Mouse (Mus musculus): Measurements from ENCODE around the gene Sec22a. TPM values are rescaled to one million over a fixed set of nuclear protein-coding genes. Genes with fewer than 3 reads are reported as not detected.

Gene Sec22a
- polyA plus RNA-seq, 1 experiment from 2014 or later, result 32.3 TPM

DNA sequence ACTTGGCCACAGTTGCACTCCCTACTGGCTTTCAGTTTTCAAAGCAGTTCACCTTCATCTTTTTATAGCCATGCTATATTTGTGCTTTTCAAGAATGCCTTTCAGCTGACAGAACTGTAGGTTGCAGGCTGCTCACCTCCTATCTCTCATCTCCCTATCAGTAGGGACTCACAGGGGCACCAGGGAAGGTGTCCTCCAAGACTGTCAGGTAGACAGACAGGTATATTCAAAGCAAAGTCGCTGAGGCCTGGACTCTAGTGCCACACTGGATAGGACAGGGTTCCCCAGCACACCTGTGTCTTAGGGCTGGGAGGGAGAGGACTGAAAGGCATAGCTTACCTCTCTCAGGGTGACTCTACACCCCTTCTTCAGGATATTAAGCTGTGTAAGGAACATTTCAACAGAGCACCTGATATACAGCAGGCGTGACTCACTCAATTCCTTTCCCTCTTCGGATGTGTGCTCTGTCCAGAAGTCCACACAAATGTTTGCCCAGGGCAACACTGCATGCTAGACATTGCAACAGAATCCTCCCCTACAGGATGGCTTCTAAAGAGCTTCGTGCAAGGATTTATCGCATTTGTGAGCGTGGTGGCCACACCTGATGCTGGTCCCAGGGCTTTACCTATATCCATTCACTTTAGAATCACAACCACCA, 55.1 kb downstream of the Sec22a start:
- no peaks in the 10 kb centered on the region for H3K27me3 ChIP-seq (replicated peaks; ENCODE audit: low read depth, poor library complexity, severe bottlenecking)
- peaks cover 14% of the 10 kb centered on the region for H3K4me1 ChIP-seq
- no peaks in the 10 kb centered on the region for H3K9me3 ChIP-seq
- 90% methylated on average over 6 of the region's 6 CpGs for WGBS
- peaks cover 10% of the 10 kb centered on the region for H3K36me3 ChIP-seq (replicated peaks)
- no peak overlapping the region for H3K27ac ChIP-seq (replicated peaks)
- no peak overlapping the region for H3K4me3 ChIP-seq
- DNase-seq (ENCODE audit: low spot score), result peak; percentile 1

DNA sequence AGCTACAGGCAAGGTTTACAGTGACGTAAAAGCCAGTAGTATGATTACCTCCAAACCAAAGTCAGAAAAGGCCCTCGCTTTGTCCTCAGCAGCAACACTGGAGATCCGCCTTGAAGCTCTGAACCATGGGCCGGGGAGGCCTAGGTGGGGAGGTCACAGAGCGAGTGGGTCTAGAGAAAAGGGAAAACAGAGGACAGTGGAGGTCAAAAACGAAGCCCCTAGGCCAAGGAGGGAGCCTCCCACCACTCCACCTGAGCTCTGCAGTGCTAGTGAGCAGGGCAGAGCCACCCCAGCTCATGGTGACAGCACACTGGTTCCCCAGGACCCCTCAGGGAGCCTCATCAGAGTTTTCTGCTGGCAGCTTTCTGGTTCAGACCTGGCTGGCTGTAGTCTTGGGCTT, 55.7 kb downstream of the Sec22a start:
- WGBS, result 85% methylated on average over 6 of the region's 6 CpGs
- no peak overlapping the region for H3K27ac ChIP-seq (replicated peaks)
- peak; percentile 6 for DNase-seq (ENCODE audit: low spot score)

DNA sequence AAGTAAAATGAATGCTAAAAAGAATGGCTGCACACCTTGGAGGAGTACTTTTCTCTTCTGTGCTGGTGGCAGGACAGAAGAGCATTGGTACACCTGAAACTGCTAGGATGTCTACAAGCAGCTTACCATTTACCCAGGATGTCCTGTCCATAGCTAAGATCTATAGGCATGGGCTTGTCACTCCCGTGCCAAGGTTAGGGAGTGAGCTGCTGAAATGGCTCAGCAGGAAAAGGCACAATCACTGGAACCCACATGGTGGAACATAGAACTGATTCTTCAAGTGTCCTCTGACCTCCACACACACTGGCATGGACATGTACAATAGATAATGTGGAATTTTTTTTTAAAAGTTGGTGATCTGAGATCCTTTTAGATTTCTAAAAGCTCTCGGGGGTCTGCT, 56.4 kb downstream of the Sec22a start:
- peak; percentile 3 for DNase-seq (ENCODE audit: low spot score)
- Histone ChIP-seq H3K4me1 (peaks cover 14% of the 10 kb centered on the region), H3K36me3 (replicated peaks) (peaks cover 6% of the 10 kb centered on the region; the same call in 1 of the 2 replicates), H3K9me3 (no peaks in the 10 kb centered on the region), H3K27ac (replicated peaks) (no peak overlapping the region), H3K4me3 (no peak overlapping the region), H3K27me3 (replicated peaks; ENCODE audit: low read depth, poor library complexity, severe bottlenecking) (no peaks in the 10 kb centered on the region)
- WGBS, result 88% methylated on average over 2 of the region's 2 CpGs

More for the DNA sequence above, 55.7 kb downstream of the Sec22a start:
- Histone ChIP-seq H3K27me3 (replicated peaks; ENCODE audit: low read depth, poor library complexity, severe bottlenecking) (no peaks in the 10 kb centered on the region), H3K9me3 (no peaks in the 10 kb centered on the region), H3K36me3 (replicated peaks) (peaks cover 8% of the 10 kb centered on the region; the same call in 1 of the 2 replicates), H3K4me3 (no peak overlapping the region), H3K4me1 (peaks cover 14% of the 10 kb centered on the region)

DNA sequence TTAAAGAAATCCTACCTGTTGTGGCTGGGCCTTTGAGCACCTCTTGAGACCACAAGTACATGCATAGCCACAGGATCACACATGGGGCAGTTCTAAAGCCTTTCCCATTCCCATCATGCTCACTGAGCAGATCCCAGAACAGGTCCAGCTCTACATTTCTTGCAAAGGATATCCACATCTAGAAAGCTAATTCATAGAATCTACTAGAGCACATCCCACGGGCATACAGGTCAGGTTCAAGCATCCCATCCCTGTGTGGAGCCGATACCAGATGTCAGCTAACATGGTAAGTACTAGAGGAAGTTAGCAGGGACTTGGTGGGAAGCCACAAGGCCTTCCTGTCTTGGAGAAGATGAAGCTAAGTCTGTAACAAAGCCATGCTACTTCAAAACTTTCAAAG, 57.1 kb downstream of the Sec22a start:
- no peaks in the 10 kb centered on the region for H3K27me3 ChIP-seq (replicated peaks; ENCODE audit: low read depth, poor library complexity, severe bottlenecking)
- H3K4me3 ChIP-seq, result no peak overlapping the region
- H3K36me3 ChIP-seq (replicated peaks), result peaks cover 6% of the 10 kb centered on the region; the same call in 1 of the 2 replicates
- no peak overlapping the region for H3K27ac ChIP-seq (replicated peaks)
- WGBS, result 88% methylated on average over 2 of the region's 2 CpGs
- peak; percentile 1 for DNase-seq (ENCODE audit: low spot score)
- H3K4me1 ChIP-seq, result peaks cover 11% of the 10 kb centered on the region
- no peaks in the 10 kb centered on the region for H3K9me3 ChIP-seq

DNA sequence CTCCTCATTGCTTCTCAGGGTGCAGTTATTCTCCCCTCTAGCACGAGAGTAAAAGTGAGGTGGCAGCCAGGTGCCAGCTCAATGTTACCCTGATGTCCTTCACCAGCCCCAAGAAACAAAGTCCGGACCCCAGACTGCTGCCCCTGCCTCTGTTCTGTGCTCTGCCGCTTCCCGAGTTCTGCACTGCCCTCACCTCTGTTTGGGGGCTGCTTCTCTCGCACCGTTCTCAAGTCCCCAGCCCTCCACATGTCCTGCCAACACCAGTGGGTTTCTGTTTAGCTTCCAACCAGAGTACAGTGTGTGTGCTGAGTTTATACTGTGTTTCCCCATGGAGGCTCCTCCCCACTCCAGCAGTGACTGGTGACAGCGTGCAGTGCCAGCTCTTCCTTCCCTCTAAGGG, 58.5 kb downstream of the Sec22a start:
- no peaks in the 10 kb centered on the region for H3K4me1 ChIP-seq
- DNase-seq (ENCODE audit: low spot score), result no peak
- H3K27ac ChIP-seq (replicated peaks), result no peak overlapping the region
- WGBS, result 86% methylated on average over 7 of the region's 7 CpGs
- no peak overlapping the region for H3K4me3 ChIP-seq
- peaks cover 6% of the 10 kb centered on the region; the same call in 1 of the 2 replicates for H3K36me3 ChIP-seq (replicated peaks)
- no peaks in the 10 kb centered on the region for H3K27me3 ChIP-seq (replicated peaks; ENCODE audit: low read depth, poor library complexity, severe bottlenecking)
- H3K9me3 ChIP-seq, result no peaks in the 10 kb centered on the region

DNA sequence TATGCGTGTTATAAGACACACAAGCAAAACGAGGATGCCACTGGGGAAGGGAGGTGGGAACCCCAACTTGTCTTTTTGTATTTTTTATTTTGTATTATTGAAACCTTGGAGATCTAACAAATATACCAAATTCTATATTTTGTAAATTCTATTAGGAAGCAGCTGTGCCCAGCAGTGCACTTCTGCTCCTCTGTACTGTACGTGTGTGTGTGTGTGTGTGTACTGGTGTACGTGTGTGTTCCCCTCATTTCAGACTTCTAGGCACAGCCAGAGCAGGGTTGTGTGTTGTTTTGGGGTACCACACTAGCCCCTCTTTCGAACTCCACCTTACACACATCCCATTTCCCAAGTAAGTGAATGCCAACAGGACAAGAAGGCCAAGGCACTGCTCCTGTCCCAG, 59.3 kb downstream of the Sec22a start:
- no peak overlapping the region for H3K4me3 ChIP-seq
- DNase-seq (ENCODE audit: low spot score), result no peak
- H3K36me3 ChIP-seq (replicated peaks), result peaks cover 6% of the 10 kb centered on the region; the same call in 1 of the 2 replicates
- no peaks in the 10 kb centered on the region for H3K9me3 ChIP-seq
- WGBS, result 89% methylated on average over 5 of the region's 5 CpGs
- no peak overlapping the region for H3K27ac ChIP-seq (replicated peaks)
- no peaks in the 10 kb centered on the region for H3K4me1 ChIP-seq
- H3K27me3 ChIP-seq (replicated peaks; ENCODE audit: low read depth, poor library complexity, severe bottlenecking), result no peaks in the 10 kb centered on the region

DNA sequence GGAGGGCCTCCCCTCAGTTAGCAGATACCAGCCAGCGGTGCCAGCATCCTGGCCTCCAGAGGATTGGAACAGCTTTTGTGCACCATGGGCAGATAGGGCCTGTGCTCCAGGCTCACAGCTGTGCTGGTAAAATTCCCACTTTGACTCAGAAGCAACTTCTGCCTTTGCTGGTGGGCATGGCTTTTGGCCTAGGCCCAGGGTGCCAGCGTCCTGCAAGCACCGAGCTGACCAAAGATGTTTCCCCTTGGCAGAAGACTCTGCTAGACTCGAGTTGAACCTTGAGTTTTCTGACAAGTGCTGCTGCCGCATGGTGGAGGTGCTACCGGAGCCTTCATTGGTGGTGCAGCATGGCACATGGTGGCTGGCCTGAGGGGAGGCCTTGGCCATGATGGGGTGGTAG, 60.0 kb downstream of the Sec22a start:
- H3K27ac ChIP-seq (replicated peaks), result no peak overlapping the region
- DNase-seq (ENCODE audit: low spot score), result no peak
- 91% methylated on average over 6 of the region's 6 CpGs for WGBS
- no peak overlapping the region for H3K4me3 ChIP-seq
- no peaks in the 10 kb centered on the region for H3K27me3 ChIP-seq (replicated peaks; ENCODE audit: low read depth, poor library complexity, severe bottlenecking)
- H3K9me3 ChIP-seq, result no peaks in the 10 kb centered on the region
- H3K36me3 ChIP-seq (replicated peaks), result peaks cover 6% of the 10 kb centered on the region; the same call in 1 of the 2 replicates
- H3K4me1 ChIP-seq, result no peaks in the 10 kb centered on the region

DNA sequence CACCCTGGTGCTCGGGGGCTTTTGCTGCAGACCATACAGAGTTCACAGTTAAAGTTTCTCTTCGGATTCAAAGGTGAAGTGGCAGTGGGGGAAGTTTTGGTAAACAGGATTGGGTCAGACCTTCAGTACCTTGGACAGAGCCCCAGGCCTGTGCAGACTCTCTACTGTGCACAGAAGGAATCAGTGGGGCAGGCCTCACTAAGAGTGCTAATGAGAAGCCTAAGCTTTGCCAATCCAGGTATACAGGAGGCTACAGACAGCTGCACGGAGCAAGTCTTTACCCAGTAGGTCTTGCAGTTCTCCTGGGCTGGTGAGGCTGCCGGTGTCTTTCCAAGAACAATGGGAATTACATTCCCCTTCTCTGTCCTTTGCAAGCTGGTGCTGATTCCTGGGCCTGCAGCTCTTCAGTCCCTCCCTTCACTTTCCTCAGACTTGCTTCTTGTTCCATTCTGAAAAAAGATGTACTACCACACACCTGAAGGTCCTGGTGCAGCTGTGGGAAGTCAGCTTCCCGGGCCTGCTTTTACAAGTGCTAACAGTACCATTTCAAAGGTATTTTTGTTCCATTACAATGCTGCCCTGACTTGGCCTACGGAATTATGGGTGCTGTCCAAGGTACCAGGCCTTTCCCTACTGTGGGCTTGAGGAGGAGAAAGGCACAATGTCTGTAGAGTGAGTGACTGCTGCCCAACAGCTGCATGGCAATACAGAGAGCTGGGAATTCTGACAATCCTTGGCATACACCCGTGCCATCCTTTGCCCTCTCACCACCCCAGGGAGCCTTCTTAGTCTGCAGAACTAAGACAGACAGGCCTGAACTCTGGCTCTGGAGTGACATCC, 61.1 kb downstream of the Sec22a start:
- no peaks in the 10 kb centered on the region for H3K4me1 ChIP-seq
- peak; percentile 69 for DNase-seq (ENCODE audit: low spot score)
- no peaks in the 10 kb centered on the region for H3K27me3 ChIP-seq (replicated peaks; ENCODE audit: low read depth, poor library complexity, severe bottlenecking)
- H3K9me3 ChIP-seq, result no peaks in the 10 kb centered on the region
- H3K4me3 ChIP-seq, result no peak overlapping the region
- H3K36me3 ChIP-seq (replicated peaks), result peaks cover 6% of the 10 kb centered on the region; the same call in 1 of the 2 replicates
- 47% methylated on average over 7 of the region's 7 CpGs for WGBS
- H3K27ac ChIP-seq (replicated peaks), result no peak overlapping the region

DNA sequence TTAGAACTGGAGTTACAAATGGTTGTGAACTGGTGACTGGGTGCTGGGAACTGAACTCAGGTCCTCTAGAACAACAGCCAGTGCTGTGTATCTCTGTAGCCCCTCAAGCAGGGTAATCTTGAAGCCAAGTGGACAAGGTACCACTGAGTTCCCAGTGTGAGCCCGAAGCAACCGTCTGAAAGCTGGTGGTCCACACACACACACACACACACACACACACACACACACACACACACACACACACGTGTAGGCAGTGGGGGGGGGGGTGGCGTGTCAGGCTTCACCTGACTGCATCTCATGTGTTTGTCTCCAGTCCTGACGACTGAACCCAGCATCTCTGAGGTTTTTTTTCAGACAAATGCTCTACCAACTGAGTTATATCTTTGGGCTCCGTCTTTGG, 63.6 kb downstream of the Sec22a start:
- WGBS, result 88% methylated on average over 6 of the region's 6 CpGs
- no peak overlapping the region for H3K4me3 ChIP-seq
- no peak for DNase-seq (ENCODE audit: low spot score)

DNA sequence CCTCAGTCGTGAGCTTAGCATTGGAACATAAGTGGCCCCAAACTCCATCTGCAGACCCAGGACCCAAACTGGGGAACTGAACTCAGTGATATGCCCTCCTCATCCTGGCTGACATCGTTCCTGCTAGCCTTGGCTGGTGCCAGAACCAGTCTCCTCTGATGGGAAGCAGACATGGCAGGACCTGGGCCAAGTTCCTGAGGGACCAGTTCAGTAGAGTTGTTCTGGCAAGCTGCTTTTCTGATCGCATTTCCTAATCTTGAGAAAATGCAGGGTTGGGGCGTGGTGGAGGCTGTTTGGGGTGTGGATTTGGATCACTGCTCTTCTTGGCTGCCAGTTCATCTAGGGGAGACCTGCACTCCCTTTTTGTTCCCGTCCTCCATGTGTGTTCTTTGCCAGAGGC, 65.9 kb downstream of the Sec22a start:
- H3K9me3 ChIP-seq, result no peaks in the 10 kb centered on the region
- H3K36me3 ChIP-seq (replicated peaks), result no peaks in the 10 kb centered on the region
- H3K4me1 ChIP-seq, result no peaks in the 10 kb centered on the region
- H3K27me3 ChIP-seq (replicated peaks; ENCODE audit: low read depth, poor library complexity, severe bottlenecking), result no peaks in the 10 kb centered on the region
- WGBS, result 90% methylated on average over 5 of the region's 5 CpGs
- H3K4me3 ChIP-seq, result no peak overlapping the region
- DNase-seq (ENCODE audit: low spot score), result no peak
- H3K27ac ChIP-seq (replicated peaks), result no peak overlapping the region

More for the DNA sequence above, 63.6 kb downstream of the Sec22a start:
- Histone ChIP-seq H3K9me3 (no peaks in the 10 kb centered on the region), H3K4me1 (no peaks in the 10 kb centered on the region), H3K27me3 (replicated peaks; ENCODE audit: low read depth, poor library complexity, severe bottlenecking) (no peaks in the 10 kb centered on the region), H3K27ac (replicated peaks) (no peak overlapping the region), H3K36me3 (replicated peaks) (peaks cover 6% of the 10 kb centered on the region; the same call in 1 of the 2 replicates)

DNA sequence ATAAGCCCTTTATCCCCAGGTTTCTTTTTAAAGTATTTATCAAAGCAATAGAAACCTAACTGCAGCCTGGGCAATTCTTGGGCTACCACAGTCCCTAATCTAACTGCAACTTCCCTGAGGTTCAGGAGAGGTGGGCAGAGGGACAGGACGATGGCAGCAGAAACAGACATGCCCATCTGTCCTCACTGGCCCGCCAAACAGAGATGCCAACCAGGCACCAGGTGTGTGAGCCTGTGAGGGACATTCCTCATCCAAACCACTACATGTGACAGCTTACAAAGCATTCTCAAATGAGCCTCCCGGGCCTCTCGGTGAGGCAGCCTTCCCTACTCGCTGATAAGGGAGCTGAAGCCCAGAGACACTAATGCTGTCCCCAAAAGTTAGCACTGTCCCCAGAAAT, 76.5 kb downstream of the Sec22a start:
- Histone ChIP-seq H3K36me3 (replicated peaks) (no peaks in the 10 kb centered on the region), H3K27ac (replicated peaks) (no peak overlapping the region), H3K27me3 (replicated peaks; ENCODE audit: low read depth, poor library complexity, severe bottlenecking) (no peaks in the 10 kb centered on the region), H3K4me1 (no peaks in the 10 kb centered on the region), H3K9me3 (no peaks in the 10 kb centered on the region), H3K4me3 (no peak overlapping the region)
- no peak for DNase-seq (ENCODE audit: low spot score)
- WGBS, result 90% methylated on average over 5 of the region's 5 CpGs

DNA sequence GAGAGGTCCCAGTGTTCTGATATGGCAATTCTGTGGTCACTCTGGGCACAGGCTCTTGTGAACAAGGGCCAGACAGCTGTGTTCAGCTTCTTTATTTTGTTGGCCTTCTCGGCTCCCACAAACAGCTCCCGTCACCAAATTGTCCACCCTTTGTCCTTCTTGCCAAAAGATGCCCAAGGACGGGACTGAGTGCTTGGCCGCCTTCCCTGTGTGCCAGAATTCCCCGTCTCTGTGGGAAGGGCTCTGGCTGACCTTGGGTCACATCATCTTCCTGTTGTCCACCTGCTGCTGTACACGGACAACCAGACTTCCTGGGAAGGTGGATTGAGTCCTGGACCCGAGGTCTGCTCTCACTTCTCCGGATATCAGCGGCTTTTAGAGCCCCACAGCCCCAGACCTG, 77.9 kb downstream of the Sec22a start:
- H3K9me3 ChIP-seq, result no peaks in the 10 kb centered on the region
- H3K27me3 ChIP-seq (replicated peaks; ENCODE audit: low read depth, poor library complexity, severe bottlenecking), result no peaks in the 10 kb centered on the region
- no peak overlapping the region for H3K27ac ChIP-seq (replicated peaks)
- WGBS, result 82% methylated on average over 9 of the region's 9 CpGs
- no peaks in the 10 kb centered on the region for H3K4me1 ChIP-seq
- DNase-seq (ENCODE audit: low spot score), result no peak
- no peak overlapping the region for H3K4me3 ChIP-seq
- no peaks in the 10 kb centered on the region for H3K36me3 ChIP-seq (replicated peaks)

DNA sequence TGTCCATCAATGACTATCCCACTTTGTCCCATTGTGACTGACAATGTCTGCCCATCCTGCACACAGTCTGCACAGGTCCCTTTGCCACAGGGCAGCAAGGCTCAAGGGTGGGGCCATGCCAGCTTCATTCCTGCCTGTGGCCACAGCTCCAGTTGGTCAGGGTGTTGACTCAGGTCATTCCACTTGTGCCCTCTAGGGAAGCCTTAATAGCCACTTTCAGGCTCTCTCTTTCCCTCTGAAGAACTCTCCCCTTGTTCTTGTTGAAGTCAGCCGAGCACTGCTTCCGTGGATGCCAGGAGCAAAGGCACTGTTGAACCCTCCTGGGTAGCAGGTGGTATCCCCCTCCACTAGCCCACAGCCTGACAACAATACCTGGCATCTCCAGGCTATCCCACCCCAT, 81.3 kb downstream of the Sec22a start:
- H3K36me3 ChIP-seq (replicated peaks), result no peaks in the 10 kb centered on the region
- H3K4me3 ChIP-seq, result no peak overlapping the region
- 75% methylated on average over 2 of the region's 2 CpGs for WGBS
- no peaks in the 10 kb centered on the region for H3K9me3 ChIP-seq
- H3K27ac ChIP-seq (replicated peaks), result no peak overlapping the region
- no peaks in the 10 kb centered on the region for H3K4me1 ChIP-seq
- no peak for DNase-seq (ENCODE audit: low spot score)
- H3K27me3 ChIP-seq (replicated peaks; ENCODE audit: low read depth, poor library complexity, severe bottlenecking), result no peaks in the 10 kb centered on the region
